Mouse (Mus musculus) heart, embryonic 16.5 days (tissue): Measurements from ENCODE around the gene Mmp21. TPM values are rescaled to one million over a fixed set of nuclear protein-coding genes. Genes with fewer than 3 reads are reported as not detected.

Source experiments
- ATAC-seq: fragments of 200-750 bp; cut with Nextera tagmentation; replicated peaks from 2 replicates; pipeline ENCODE4 v1.8.0; 2017; ENCODE audit warnings: moderate number of reproducible peaks; ENCODE audit not compliant: insufficient read depth, low FRiP score; ENCODE audit errors: extremely low read depth
- H3K27ac ChIP-seq: fragments of 300-500 bp; sonication (generic); 2 replicates; pipeline ENCODE4 v1.5.1; 2014; ENCODE audit warnings: mild to moderate bottlenecking, low read length, control low read depth, moderate library complexity
- H3K27me3 ChIP-seq: fragments of 300-500 bp; sonication (generic); 2 replicates; pipeline ENCODE4 v1.6.1; 2014; ENCODE audit warnings: low read length, mixed read lengths; ENCODE audit not compliant: control insufficient read depth, insufficient read depth
- H3K36me3 ChIP-seq: fragments of 300-500 bp; sonication (generic); 2 replicates; pipeline ENCODE4 v1.6.1; 2014; ENCODE audit not compliant: control insufficient read depth, insufficient read depth
- H3K4me1 ChIP-seq: fragments of 300-500 bp; sonication (generic); 2 replicates; pipeline ENCODE4 v1.6.1; 2014; ENCODE audit warnings: low read length, mixed read lengths; ENCODE audit not compliant: control insufficient read depth, insufficient read depth
- H3K4me2 ChIP-seq: fragments of 300-500 bp; sonication (generic); 2 replicates; pipeline ENCODE4 v1.6.1; 2014; ENCODE audit warnings: low read depth, mild to moderate bottlenecking, control low read depth, low read length
- H3K4me3 ChIP-seq: fragments of 300-500 bp; sonication (generic); 2 replicates; pipeline ENCODE4 v1.5.1; 2014; ENCODE audit warnings: mild to moderate bottlenecking, control low read depth, low read length
- H3K9ac ChIP-seq: fragments of 300-500 bp; sonication (generic); 2 replicates; pipeline ENCODE4 v1.6.1; 2014; ENCODE audit warnings: low read length, control low read depth
- H3K9me3 ChIP-seq: fragments of 300-500 bp; sonication (generic); replicated peaks from 2 replicates; pipeline ENCODE4 v1.6.1; 2016; ENCODE audit warnings: low read length; ENCODE audit not compliant: control insufficient read depth
- WGBS: fragments of 180-500 bp; shearing (Covaris S2); extraction: QIAGEN DNeasy Blood & Tissue Kit; methylation state at CpG from one replicate; pipeline ENCODE4 v1.1.7; 2014; 5-methylcytosine and 5-hydroxymethylcytosine counted together
- polyA plus RNA-seq: library from polyadenylated mRNA; unstranded; fragments of >200 nt; fragmentation: Nextera tagmentation; extraction: Ambion mirVana; gene quantifications from 2 replicates; pipeline ENCODE4 v1.2.1, GENCODE M21; 2015

The Mmp21 gene
- polyA plus RNA-seq, 1 experiment from 2014 or later = not detected

GRCm38 (mm10) chr7:133638306-133638705, 41.6 kb downstream of the Mmp21 start:
- H3K4me1 ChIP-seq = peaks cover 11% of the 10 kb centered on the region
- H3K4me3 ChIP-seq = peak overlapping the region; percentile 92
- H3K27ac ChIP-seq = peak overlapping the region; percentile 86; the same call in 1 of the 2 replicates
- H3K27me3 ChIP-seq = no peaks in the 10 kb centered on the region
- H3K4me2 ChIP-seq = peak overlapping the region; percentile 92
- 8% methylated on average over 13 of the region's 13 CpGs for WGBS
- peak overlapping the region; percentile 98 for H3K9ac ChIP-seq
- no peak for ATAC-seq
- peaks cover 30% of the 10 kb centered on the region for H3K36me3 ChIP-seq
- H3K9me3 ChIP-seq = no peaks in the 10 kb centered on the region

GRCm38 (mm10) chr7:133637361-133638305, 42.2 kb downstream of the Mmp21 start, which contains the start of gene Edrf1:
Edrf1 (plus strand) TSS chr7:133637543.
- Histone ChIP-seq H3K4me1 (peaks cover 11% of the 10 kb centered on the region), H3K4me2 (peak within 1 kb of the TSS; percentile 92), H3K9ac (peak within 1 kb of the TSS; percentile 98), H3K27ac (peak within 1 kb of the TSS; percentile 91), H3K9me3 (no peaks in the 10 kb centered on the region), H3K4me3 (peak within 1 kb of the TSS; percentile 92), H3K36me3 (peaks cover 23% of the 10 kb centered on the region), H3K27me3 (no peaks in the 10 kb centered on the region)
- peak; percentile 98 for ATAC-seq
- under 1% methylated on average over 81 of the region's 81 CpGs for WGBS

GRCm38 (mm10) chr7:133636738-133637352, 43.0 kb downstream of the Mmp21 start:
- WGBS = 2% methylated on average over 21 of the region's 21 CpGs

GRCm38 (mm10) chr7:133634932-133635650, 44.8 kb downstream of the Mmp21 start:
- Histone ChIP-seq H3K4me1 (peaks cover 11% of the 10 kb centered on the region), H3K4me3 (no peak overlapping the region), H3K9me3 (no peaks in the 10 kb centered on the region), H3K27ac (no peak overlapping the region), H3K4me2 (no peak overlapping the region), H3K27me3 (no peaks in the 10 kb centered on the region), H3K9ac (no peak overlapping the region), H3K36me3 (peaks cover 5% of the 10 kb centered on the region; the same call in 1 of the 2 replicates)
- 47% methylated on average over 10 of the region's 12 CpGs for WGBS
- ATAC-seq = no peak

More at GRCm38 (mm10) chr7:133636738-133637352, 43.0 kb downstream of the Mmp21 start:
- peak overlapping the region; percentile 60 for H3K4me2 ChIP-seq
- peaks cover 17% of the 10 kb centered on the region for H3K36me3 ChIP-seq
- H3K4me1 ChIP-seq = peaks cover 11% of the 10 kb centered on the region
- H3K9me3 ChIP-seq = no peaks in the 10 kb centered on the region
- peak; percentile 19 for ATAC-seq
- H3K4me3 ChIP-seq = peak overlapping the region; percentile 92
- H3K9ac ChIP-seq = peak overlapping the region; percentile 82
- no peaks in the 10 kb centered on the region for H3K27me3 ChIP-seq
- H3K27ac ChIP-seq = peak overlapping the region; percentile 91

- no peaks in the 10 kb centered on the region for H3K9me3 ChIP-seq
- H3K9ac ChIP-seq = no peak overlapping the region
- H3K27ac ChIP-seq = no peak overlapping the region
- no peaks in the 10 kb centered on the region for H3K27me3 ChIP-seq
- no peak overlapping the region for H3K4me2 ChIP-seq
- 16% methylated on average over 2 of the region's 2 CpGs for WGBS
- no peak overlapping the region for H3K4me3 ChIP-seq
- no peaks in the 10 kb centered on the region for H3K36me3 ChIP-seq
- no peak for ATAC-seq
- no peaks in the 10 kb centered on the region for H3K4me1 ChIP-seq
These were observed 47.4 kb downstream of the Mmp21 start for GRCm38 (mm10) chr7:133632476-133632875.

- H3K27me3 ChIP-seq = no peaks in the 10 kb centered on the region
- H3K4me1 ChIP-seq = no peaks in the 10 kb centered on the region
- H3K4me3 ChIP-seq = no peak overlapping the region
- 68% methylated on average over 5 of the region's 5 CpGs for WGBS
- no peaks in the 10 kb centered on the region for H3K9me3 ChIP-seq
- no peak overlapping the region for H3K4me2 ChIP-seq
- H3K27ac ChIP-seq = no peak overlapping the region
- H3K9ac ChIP-seq = no peak overlapping the region
- H3K36me3 ChIP-seq = no peaks in the 10 kb centered on the region
- ATAC-seq = no peak
These were observed 49.0 kb downstream of the Mmp21 start for GRCm38 (mm10) chr7:133630821-133631220.

GRCm38 (mm10) chr7:133627184-133627936, 52.5 kb downstream of the Mmp21 start:
- Histone ChIP-seq H3K4me2 (no peak overlapping the region), H3K9ac (no peak overlapping the region), H3K36me3 (no peaks in the 10 kb centered on the region), H3K4me1 (no peaks in the 10 kb centered on the region), H3K9me3 (no peaks in the 10 kb centered on the region), H3K27ac (no peak overlapping the region), H3K27me3 (no peaks in the 10 kb centered on the region), H3K4me3 (no peak overlapping the region)
- 56% methylated on average over 14 of the region's 14 CpGs for WGBS
- ATAC-seq = no peak
